Mouse (Mus musculus): ENCODE results near the gene Pgm2. TPM values are rescaled to one million over a fixed set of nuclear protein-coding genes. Genes with fewer than 3 reads are reported as not detected.

Gene Pgm2
- polyA plus RNA-seq (2012; rRNA removed), result 9.0 and 9.1 TPM in 2 replicates

DNA sequence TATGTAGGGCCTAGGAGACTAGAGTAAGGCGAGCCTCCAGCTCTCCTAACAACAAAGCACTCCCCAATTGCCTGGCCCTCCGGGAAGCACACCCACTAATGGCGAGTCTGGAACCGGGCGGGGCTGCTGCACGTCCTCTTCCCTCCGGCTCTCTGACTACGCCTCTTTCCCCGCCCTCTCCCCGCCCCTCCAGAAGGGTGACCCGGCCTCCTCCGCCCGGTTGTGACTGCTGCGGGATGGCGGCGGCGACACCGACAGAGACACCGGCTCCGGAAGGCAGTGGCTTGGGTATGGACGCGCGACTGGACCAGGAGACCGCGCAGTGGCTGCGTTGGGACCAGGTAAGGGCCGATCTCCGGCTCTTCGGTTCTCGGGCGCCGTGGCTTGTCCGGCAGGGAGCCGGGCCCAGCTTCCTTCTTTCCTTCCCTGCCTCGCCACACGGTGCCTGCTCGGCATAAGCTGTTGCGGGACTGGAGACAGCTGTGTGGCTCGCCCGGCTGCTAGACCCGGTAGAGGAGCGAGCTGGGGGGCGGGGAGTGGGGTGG, at the start of gene Pgm2:
Gene Pgm2, plus strand, starts transcription at position 203 of the 545 bp plus-strand sequence.

DNA sequence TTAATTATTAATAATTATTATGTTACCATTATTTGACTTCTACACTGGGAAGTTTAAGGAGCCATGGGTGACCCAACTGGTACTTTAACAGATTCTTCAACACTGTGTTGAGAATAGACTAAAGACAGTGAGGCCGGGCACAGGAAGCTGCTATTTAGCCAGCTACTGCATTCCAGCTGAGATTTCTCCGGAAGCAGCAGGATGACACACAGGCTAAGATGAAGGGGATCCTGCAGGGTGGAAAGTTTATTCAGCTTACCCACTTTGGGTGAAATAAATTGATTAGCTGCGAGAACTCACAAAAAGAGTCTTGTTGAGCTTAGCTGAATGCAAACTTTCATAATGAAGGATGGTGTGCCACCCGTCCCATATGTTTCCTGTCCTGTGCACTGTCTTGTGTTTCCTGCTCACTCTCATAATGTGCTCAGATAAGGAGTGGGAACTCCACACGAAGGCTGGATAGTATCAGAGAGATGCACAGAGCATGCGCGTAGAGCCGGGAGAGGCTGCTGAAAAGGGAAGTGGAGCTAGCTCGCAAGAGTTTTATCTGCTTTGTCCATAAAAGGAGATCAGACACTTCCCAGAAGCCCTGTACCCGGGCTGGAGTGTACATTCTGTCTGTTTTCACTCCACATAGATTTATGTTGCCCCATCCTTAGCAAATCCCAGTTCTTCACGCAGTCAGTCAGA, 63.3 kb downstream of the Pgm2 start, which contains the start of gene Tbc1d1:
Gene Tbc1d1, plus strand, starts transcription at position 445 of the 690 bp plus-strand sequence.

Other genes starting within 250 kb of the Pgm2 start
- gene Rell1, start 124.1 kb upstream of the Pgm2 start, polyA plus RNA-seq (2012; rRNA removed), result 6.9 and 7.8 TPM in 2 replicates
- 5.0 and 5.4 TPM in 2 replicates for gene Tbc1d1, start 63.4 kb downstream of the Pgm2 start, polyA plus RNA-seq (2012; rRNA removed)

All from liver, embryonic 18 days (tissue).